Mouse (Mus musculus) C2C12 (cell line): ENCODE results near the gene Stxbp2. TPM values are rescaled to one million over a fixed set of nuclear protein-coding genes. Genes with fewer than 3 reads are reported as not detected.

ENCODE experiments used
- H3K27me3 ChIP-seq: one replicate; pipeline ENCODE4 v1.6.1; 2011; ENCODE audit not compliant: control insufficient read depth, insufficient read depth, insufficient read length
- H3K36me3 ChIP-seq: one replicate; pipeline ENCODE4 v1.6.1; 2011; ENCODE audit not compliant: control insufficient read depth, insufficient read depth
- H3K4me3 ChIP-seq: one replicate; pipeline ENCODE4 v1.5.1; 2011; ENCODE audit warnings: mild to moderate bottlenecking, control low read depth; ENCODE audit not compliant: poor library complexity, insufficient read depth, severe bottlenecking
- H3K79me2 ChIP-seq: one replicate; pipeline ENCODE4 v1.6.1; 2011; ENCODE audit not compliant: control insufficient read depth, insufficient read depth
- H3K79me3 ChIP-seq: one replicate; pipeline ENCODE4 v1.6.1; 2011; ENCODE audit warnings: low read depth, control low read depth
- H3ac ChIP-seq: one replicate; pipeline ENCODE3; 2011; ENCODE audit warnings: low read depth; ENCODE audit not compliant: control insufficient read depth, insufficient read length
- CEBPB ChIP-seq: IDR thresholded peaks from one replicate; pipeline ENCODE4 v1.6.1; 2011; ENCODE audit warnings: low read depth, mild to moderate bottlenecking, control low read depth, moderate library complexity
- CTCF ChIP-seq: IDR thresholded peaks from one replicate; pipeline ENCODE4 v1.5.1; 2011; ENCODE audit not compliant: control insufficient read depth, insufficient read depth, insufficient read length
- FOSL1 ChIP-seq: IDR thresholded peaks from one replicate; pipeline ENCODE4 v1.8.0; 2011; ENCODE audit warnings: mild to moderate bottlenecking, low read length; ENCODE audit not compliant: poor library complexity, insufficient read depth, severe bottlenecking
- MAX ChIP-seq: IDR thresholded peaks from one replicate; pipeline ENCODE4 v1.6.1; 2011; ENCODE audit warnings: mild to moderate bottlenecking, control low read depth
- MYOD1 ChIP-seq: IDR thresholded peaks from one replicate; pipeline ENCODE4 v1.6.1; 2011; ENCODE audit warnings: low read depth; ENCODE audit not compliant: control insufficient read depth, insufficient read length
- MYOG ChIP-seq: IDR thresholded peaks from one replicate; pipeline ENCODE4 v1.6.1; 2011; ENCODE audit not compliant: control insufficient read depth, insufficient read length; ENCODE audit errors: extremely low read depth
- USF1 ChIP-seq: IDR thresholded peaks from one replicate; pipeline ENCODE4 v1.6.1; 2011; ENCODE audit warnings: low read depth, mild to moderate bottlenecking, control low read depth, moderate library complexity
- polyA plus RNA-seq: library from polyadenylated mRNA; unstranded; fragments of >200 nt; fragmentation: generic; extraction: Trizol; gene quantifications from one replicate; pipeline ENCODE4 v1.2.1, GENCODE M21; 2012; ENCODE audit warnings: missing spikeins

The Stxbp2 gene
- polyA plus RNA-seq, 1 experiment, result 8.9 TPM

- Histone ChIP-seq H3K4me3 (no peak overlapping the region), H3K27me3 (peaks cover 3% of the 10 kb centered on the region), H3K79me3 (peaks cover 16% of the 10 kb centered on the region), H3ac (no peak overlapping the region), H3K36me3 (peaks cover 29% of the 10 kb centered on the region), H3K79me2 (peaks cover 32% of the 10 kb centered on the region)
- no peak for TF ChIP-seq MYOG
- no peak for TF ChIP-seq CTCF
- TF ChIP-seq MYOD1, result no peak
- no peak for TF ChIP-seq USF1
- no peak for TF ChIP-seq FOSL1
- no peak for TF ChIP-seq CEBPB
- no peak for TF ChIP-seq MAX
Observed at GRCm38 (mm10) chr8:3682435-3682834, 51.7 kb downstream of the Stxbp2 start.

DNA sequence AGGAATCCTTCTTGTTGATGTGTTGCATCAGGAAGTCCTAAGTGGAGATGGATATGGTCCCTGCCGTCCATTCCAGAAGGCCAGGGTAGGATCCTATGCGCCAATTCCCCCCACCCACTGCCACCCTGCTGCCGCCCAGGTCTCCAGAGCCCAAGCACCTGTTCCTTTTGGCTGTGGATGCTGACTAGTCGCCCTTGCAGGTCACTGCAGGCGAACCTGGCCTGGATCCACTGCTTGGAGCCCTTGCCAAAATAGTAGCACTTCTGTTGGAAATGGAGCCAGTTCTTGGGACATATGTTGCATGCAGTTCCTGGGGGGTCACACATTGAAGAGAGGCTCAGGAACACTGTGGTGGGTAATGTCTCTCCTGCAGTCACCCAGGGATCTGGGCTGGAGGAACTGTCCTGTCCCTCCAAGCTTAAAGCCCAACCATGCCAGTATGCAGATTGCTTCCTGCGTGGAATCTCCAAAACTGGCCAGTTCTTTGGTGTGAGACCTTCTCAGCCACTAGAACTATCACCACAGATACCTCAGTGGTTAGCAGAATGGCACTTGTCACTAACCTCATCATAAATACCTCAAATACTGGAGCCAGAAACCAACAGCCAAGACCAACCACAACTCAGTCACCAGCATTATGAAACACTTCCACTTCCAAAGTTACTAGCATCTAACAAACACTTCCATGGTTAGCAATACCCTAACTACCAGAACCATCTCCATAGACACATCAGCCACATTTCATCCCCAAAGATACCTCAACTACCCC, 52.8 kb downstream of the Stxbp2 start:
- Histone ChIP-seq H3K36me3 (peaks cover 29% of the 10 kb centered on the region), H3K4me3 (no peak overlapping the region), H3K79me3 (peaks cover 5% of the 10 kb centered on the region), H3K79me2 (peaks cover 21% of the 10 kb centered on the region), H3ac (no peak overlapping the region), H3K27me3 (peaks cover 3% of the 10 kb centered on the region)
- TF ChIP-seq CTCF (no peak), MAX (no peak), MYOD1 (no peak), MYOG (no peak)

GRCm38 (mm10) chr8:3684530-3684929, 53.8 kb downstream of the Stxbp2 start:
- peaks cover 19% of the 10 kb centered on the region for H3K36me3 ChIP-seq
- no peak overlapping the region for H3ac ChIP-seq

GRCm38 (mm10) chr8:3685422-3685821, 54.7 kb downstream of the Stxbp2 start:
- H3K79me2 ChIP-seq, result peaks cover 2% of the 10 kb centered on the region
- H3K4me3 ChIP-seq, result no peak overlapping the region
- no peak overlapping the region for H3ac ChIP-seq
- peaks cover 10% of the 10 kb centered on the region for H3K36me3 ChIP-seq
- TF ChIP-seq CEBPB, result no peak
- H3K79me3 ChIP-seq, result no peaks in the 10 kb centered on the region
- H3K27me3 ChIP-seq, result peaks cover 15% of the 10 kb centered on the region

More at GRCm38 (mm10) chr8:3684530-3684929, 53.8 kb downstream of the Stxbp2 start:
- Histone ChIP-seq H3K79me3 (no peaks in the 10 kb centered on the region), H3K4me3 (no peak overlapping the region), H3K79me2 (peaks cover 11% of the 10 kb centered on the region), H3K27me3 (peaks cover 9% of the 10 kb centered on the region)
- TF ChIP-seq CTCF (no peak), CEBPB (no peak), MYOD1 (no peak), USF1 (no peak), FOSL1 (no peak), MYOG (no peak), MAX (no peak)

DNA sequence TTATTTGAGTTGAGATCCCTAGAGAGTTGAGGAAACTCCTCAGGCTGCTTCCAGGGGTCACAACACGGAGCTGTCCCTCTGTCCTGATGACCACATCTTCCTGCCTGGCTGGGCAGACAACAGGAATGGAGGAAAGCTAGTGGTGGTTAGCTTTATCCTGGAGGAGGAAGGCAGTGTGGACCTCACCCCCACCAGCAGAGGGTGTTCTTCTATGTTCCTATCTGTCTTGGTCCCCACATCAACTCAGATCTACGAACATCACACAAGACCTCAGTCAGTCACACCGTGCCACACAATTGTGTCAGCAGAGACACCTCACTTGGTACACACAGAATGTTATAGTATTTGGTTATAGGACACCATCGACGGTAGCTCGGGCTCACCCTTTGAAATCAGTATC, 56.8 kb downstream of the Stxbp2 start:
- H3K27me3 ChIP-seq, result peaks cover 15% of the 10 kb centered on the region

GRCm38 (mm10) chr8:3690774-3691173, 60.0 kb downstream of the Stxbp2 start:
- H3K27me3 ChIP-seq, result peaks cover 15% of the 10 kb centered on the region
- H3ac ChIP-seq, result no peak overlapping the region
- no peaks in the 10 kb centered on the region for H3K79me2 ChIP-seq
- TF ChIP-seq CTCF, result no peak
- TF ChIP-seq MYOG, result no peak
- no peak for TF ChIP-seq CEBPB
- no peak for TF ChIP-seq MYOD1
- no peak for TF ChIP-seq USF1
- TF ChIP-seq MAX, result no peak
- no peak for TF ChIP-seq FOSL1
- H3K4me3 ChIP-seq, result no peak overlapping the region
- H3K36me3 ChIP-seq, result no peaks in the 10 kb centered on the region
- H3K79me3 ChIP-seq, result no peaks in the 10 kb centered on the region

More for the DNA sequence above, 56.8 kb downstream of the Stxbp2 start:
- H3K4me3 ChIP-seq, result no peak overlapping the region
- H3K79me3 ChIP-seq, result no peaks in the 10 kb centered on the region
- H3ac ChIP-seq, result no peak overlapping the region
- no peak for TF ChIP-seq MYOG
- no peak for TF ChIP-seq CTCF
- no peak for TF ChIP-seq USF1
- TF ChIP-seq CEBPB, result no peak
- no peak for TF ChIP-seq FOSL1
- no peak for TF ChIP-seq MAX
- TF ChIP-seq MYOD1, result no peak
- H3K79me2 ChIP-seq, result no peaks in the 10 kb centered on the region
- no peaks in the 10 kb centered on the region for H3K36me3 ChIP-seq

Other genes starting within 250 kb of the Stxbp2 start
- 18.4 TPM for gene Arhgef18, start 237.9 kb upstream of the Stxbp2 start, polyA plus RNA-seq
- 1.5 TPM for gene Pex11g, start 163.3 kb upstream of the Stxbp2 start, polyA plus RNA-seq
- gene Tex45, start 160.1 kb upstream of the Stxbp2 start, polyA plus RNA-seq, result not detected
- gene Zfp358, start 137.8 kb upstream of the Stxbp2 start, polyA plus RNA-seq, result 30.6 TPM
- gene Mcoln1, start 130.5 kb upstream of the Stxbp2 start, polyA plus RNA-seq, result 38.7 TPM
- 18.6 TPM for gene Pnpla6, start 115.6 kb upstream of the Stxbp2 start, polyA plus RNA-seq
- not detected for gene C330021F23Rik, start 63.0 kb upstream of the Stxbp2 start, polyA plus RNA-seq
- gene Camsap3, start 43.7 kb upstream of the Stxbp2 start, polyA plus RNA-seq, result 0.19 TPM
- gene Xab2, start 9.6 kb upstream of the Stxbp2 start, polyA plus RNA-seq, result 38.2 TPM
- 55.4 TPM for gene Pet100, start 9.4 kb upstream of the Stxbp2 start, polyA plus RNA-seq
- gene Pcp2, start 5.4 kb upstream of the Stxbp2 start, polyA plus RNA-seq, result 0.70 TPM
- not detected for gene Retn, start 24.8 kb downstream of the Stxbp2 start, polyA plus RNA-seq
- not detected for gene Mcemp1, start 34.8 kb downstream of the Stxbp2 start, polyA plus RNA-seq
- gene Fcor, start 41.4 kb downstream of the Stxbp2 start, polyA plus RNA-seq, result 0.95 TPM
- gene Trappc5, start 45.3 kb downstream of the Stxbp2 start, polyA plus RNA-seq, result 36.7 TPM
- gene Fcer2a, start 63.2 kb downstream of the Stxbp2 start, polyA plus RNA-seq, result 0.01 TPM
- not detected for gene Clec4g, start 89.7 kb downstream of the Stxbp2 start, polyA plus RNA-seq
- gene Cd209a, start 118.0 kb downstream of the Stxbp2 start, polyA plus RNA-seq, result not detected
- not detected for gene Cd209e, start 223.4 kb downstream of the Stxbp2 start, polyA plus RNA-seq
- not detected for gene Cd209d, start 247.6 kb downstream of the Stxbp2 start, polyA plus RNA-seq